Mouse (Mus musculus) liver, postnatal 0 days (tissue): Measurements from ENCODE around the gene Lmna. TPM values are rescaled to one million over a fixed set of nuclear protein-coding genes. Genes with fewer than 3 reads are reported as not detected.

Source experiments
- ATAC-seq: fragments of 200-750 bp; cut with Nextera tagmentation; 2 replicates; pipeline ENCODE4 v1.8.0; 2017; ENCODE audit warnings: mild to moderate bottlenecking, moderate library complexity
- DNase-seq: peaks from one replicate; pipeline ENCODE4 v3.0.0-alpha.2; 2016
- H3K27ac ChIP-seq: fragments of 300-500 bp; sonication (generic); 2 replicates; pipeline ENCODE4 v1.5.1; 2014; ENCODE audit warnings: antibody characterized with exemption, moderate library complexity, mild to moderate bottlenecking, low read depth
- H3K27me3 ChIP-seq: fragments of 300-500 bp; sonication (generic); 2 replicates; pipeline ENCODE4 v1.6.1; 2014; ENCODE audit warnings: low read length, control low read depth, mixed read lengths; ENCODE audit not compliant: insufficient read depth
- H3K36me3 ChIP-seq: fragments of 300-500 bp; sonication (generic); replicated peaks from 2 replicates; pipeline ENCODE4 v1.6.1; 2014; ENCODE audit warnings: mild to moderate bottlenecking, control low read depth, low read length, moderate library complexity, mixed read lengths; ENCODE audit not compliant: insufficient read depth
- H3K4me1 ChIP-seq: fragments of 300-500 bp; sonication (generic); 2 replicates; pipeline ENCODE4 v1.6.1; 2014; ENCODE audit warnings: antibody characterized with exemption, mild to moderate bottlenecking, control low read depth; ENCODE audit not compliant: insufficient read depth
- H3K4me2 ChIP-seq: fragments of 300-500 bp; sonication (generic); 2 replicates; pipeline ENCODE4 v1.6.1; 2014; ENCODE audit warnings: low read depth, mild to moderate bottlenecking, low read length, moderate library complexity, mixed read lengths
- H3K4me3 ChIP-seq: fragments of 300-500 bp; sonication (generic); 2 replicates; pipeline ENCODE4 v1.5.1; 2014; ENCODE audit warnings: low read depth, low read length
- H3K9ac ChIP-seq: fragments of 300-500 bp; sonication (generic); replicated peaks from 2 replicates; pipeline ENCODE4 v1.6.1; 2014; ENCODE audit warnings: mild to moderate bottlenecking, moderate library complexity
- H3K9me3 ChIP-seq: fragments of 300-500 bp; sonication (generic); 2 replicates; pipeline ENCODE4 v1.6.1; 2016; ENCODE audit warnings: mild to moderate bottlenecking, control low read depth, low read length, mixed read lengths
- CTCF ChIP-seq: sonication (generic); IDR thresholded peaks from 2 replicates; pipeline ENCODE4 v1.5.1; 2016; ENCODE audit warnings: antibody characterized with exemption, low read depth
- EP300 ChIP-seq: IDR thresholded peaks from 2 replicates; pipeline ENCODE4 v1.6.1; 2016; ENCODE audit warnings: antibody characterized with exemption, low read depth, mild to moderate bottlenecking
- WGBS: fragments of 180-500 bp; shearing (Covaris S2); extraction: QIAGEN DNeasy Blood & Tissue Kit; methylation state at CpG from one replicate; pipeline ENCODE4 v1.1.7; 2014; ENCODE audit not compliant: insufficient replicate concordance; 5-methylcytosine and 5-hydroxymethylcytosine counted together
- polyA plus RNA-seq: library from polyadenylated mRNA; unstranded; fragments of >200 nt; fragmentation: Nextera tagmentation; extraction: Ambion mirVana; gene quantifications from 2 replicates; pipeline ENCODE4 v1.2.1, GENCODE M21; 2015

The Lmna gene
- polyA plus RNA-seq, 1 experiment from 2014 or later, result 73.4 TPM

DNA sequence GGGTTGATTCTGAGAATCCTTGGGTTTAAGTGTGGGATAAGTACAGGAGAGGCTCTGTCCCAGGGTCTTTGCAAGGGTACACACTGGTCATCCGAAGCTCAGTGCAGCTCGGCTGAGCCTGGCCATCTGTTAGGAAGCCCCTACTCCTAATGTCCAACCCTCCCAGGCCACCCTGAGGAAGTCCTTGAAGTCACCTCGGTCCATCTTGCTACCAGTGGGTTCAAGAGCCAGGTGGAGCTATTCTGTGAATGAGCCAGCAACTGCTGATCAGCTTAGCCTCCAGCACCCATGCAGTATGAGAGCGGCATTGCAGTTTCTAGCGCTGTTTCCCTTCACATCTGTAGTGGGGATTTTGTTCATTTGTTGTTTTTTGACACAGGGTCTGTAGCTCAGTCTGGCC is 30.3 kb upstream of the Lmna start:
- no peak overlapping the region for H3K4me3 ChIP-seq
- DNase-seq (no peak), ATAC-seq (no peak)
- H3K27me3 ChIP-seq, result no peaks in the 10 kb centered on the region
- H3K36me3 ChIP-seq, result no peaks in the 10 kb centered on the region
- H3K4me1 ChIP-seq, result peaks cover 14% of the 10 kb centered on the region
- no peak overlapping the region; the same call in 1 of the 2 replicates for H3K9ac ChIP-seq
- 69% methylated on average over 5 of the region's 5 CpGs for WGBS
- no peak overlapping the region for H3K4me2 ChIP-seq
- H3K27ac ChIP-seq, result no peak overlapping the region
- TF ChIP-seq EP300 (no peak), CTCF (no peak)
- no peaks in the 10 kb centered on the region for H3K9me3 ChIP-seq

DNA sequence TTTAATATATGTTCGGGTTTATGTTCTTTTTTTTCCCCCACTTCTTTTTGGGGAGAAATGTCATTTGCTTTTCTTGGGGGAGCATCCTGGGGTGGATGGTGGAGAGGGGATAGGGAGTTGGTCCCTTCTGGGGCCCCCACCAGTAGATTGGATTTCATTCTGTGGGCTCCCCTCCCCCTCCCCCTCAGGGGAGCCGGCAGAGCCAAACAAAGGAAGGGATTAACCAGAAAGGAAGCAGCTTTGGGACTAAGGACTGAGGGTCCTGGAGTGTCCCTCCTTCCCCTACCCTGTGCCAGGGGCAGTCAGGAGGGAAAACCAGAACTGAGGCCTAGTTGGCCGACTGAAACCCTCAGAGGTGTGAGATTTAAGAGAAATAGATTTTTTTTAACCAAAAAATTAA is 29.6 kb upstream of the Lmna start:
- Histone ChIP-seq H3K4me2 (no peak overlapping the region), H3K36me3 (no peaks in the 10 kb centered on the region), H3K4me1 (peaks cover 14% of the 10 kb centered on the region), H3K27me3 (no peaks in the 10 kb centered on the region), H3K9me3 (no peaks in the 10 kb centered on the region), H3K9ac (no peak overlapping the region), H3K4me3 (no peak overlapping the region), H3K27ac (no peak overlapping the region)
- TF ChIP-seq CTCF (no peak), EP300 (no peak)
- DNase-seq (no peak), ATAC-seq (no peak)
- 62% methylated on average over 3 of the region's 3 CpGs for WGBS

DNA sequence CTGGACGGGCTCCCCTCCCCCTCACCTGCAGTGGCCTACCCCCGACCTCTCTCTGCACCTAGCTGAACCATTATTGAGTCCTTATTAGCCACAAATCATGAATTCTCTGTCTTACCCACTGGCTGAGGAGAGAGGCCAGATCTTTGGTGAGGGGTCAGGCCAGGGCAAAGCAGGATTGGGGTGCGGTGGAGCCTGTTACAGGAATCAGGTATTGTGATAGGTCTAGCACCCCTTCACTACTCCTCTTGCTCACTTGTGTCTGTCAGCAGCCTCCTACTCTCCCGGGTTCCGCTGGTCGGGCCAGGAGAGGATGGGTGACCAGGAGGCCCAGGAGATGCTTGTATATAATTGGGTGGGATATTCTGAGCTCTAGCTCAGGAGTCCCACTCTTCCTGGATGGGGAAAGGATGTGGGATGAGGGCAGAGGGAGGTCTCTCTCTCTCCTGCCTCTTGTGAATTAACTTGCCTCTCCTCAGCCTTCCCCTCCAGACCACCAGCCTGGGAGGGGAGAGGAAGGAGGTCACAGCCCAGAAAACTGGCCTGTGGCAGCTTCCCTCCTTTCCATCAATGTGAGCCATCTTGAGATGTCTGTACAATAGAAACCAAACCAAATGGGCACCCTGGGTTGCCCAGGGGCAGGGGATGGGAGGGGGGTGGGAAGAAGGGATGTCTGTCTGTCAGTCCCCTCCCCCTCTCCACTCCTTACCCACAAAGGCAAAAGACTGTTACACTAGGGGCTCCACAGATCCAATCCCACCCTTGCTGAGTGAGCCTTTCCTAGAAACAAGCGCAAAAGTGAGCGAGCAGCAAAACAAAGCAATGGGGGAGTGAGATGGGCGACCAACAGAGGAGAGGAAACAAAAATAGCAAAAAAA is 28.8 kb upstream of the Lmna start:
- Histone ChIP-seq H3K4me1 (peaks cover 14% of the 10 kb centered on the region), H3K36me3 (no peaks in the 10 kb centered on the region), H3K27ac (no peak overlapping the region), H3K4me2 (no peak overlapping the region), H3K4me3 (no peak overlapping the region), H3K9ac (no peak overlapping the region), H3K27me3 (no peaks in the 10 kb centered on the region), H3K9me3 (no peaks in the 10 kb centered on the region)
- ATAC-seq (no peak), DNase-seq (no peak)
- 82% methylated on average over 9 of the region's 9 CpGs for WGBS
- no peak for TF ChIP-seq EP300

DNA sequence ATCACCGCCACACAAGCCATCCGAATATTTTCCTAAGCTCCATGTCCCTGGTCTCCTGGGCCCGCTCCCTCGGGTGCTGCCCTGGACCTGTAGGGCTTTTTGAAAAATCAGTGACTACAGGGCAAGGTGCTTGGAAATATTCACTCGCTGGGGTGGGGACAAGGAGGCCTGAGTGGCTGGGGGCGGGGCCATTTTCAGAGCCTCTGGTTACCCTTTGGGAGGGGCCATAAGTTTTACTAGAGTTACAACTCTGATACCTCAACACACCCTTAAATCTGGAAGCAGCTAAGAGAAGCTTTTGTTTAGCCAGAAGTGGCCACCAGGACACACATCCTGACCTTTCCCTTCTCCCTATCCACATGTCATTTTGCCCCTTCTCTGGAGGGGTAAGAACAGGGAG is 27.4 kb upstream of the Lmna start:
- peaks cover 9% of the 10 kb centered on the region; the same call in 1 of the 2 replicates for H3K27me3 ChIP-seq
- H3K9ac ChIP-seq, result 0 out of 2 replicates have a peak overlapping the region, but pooled peaks have one; percentile 51
- ATAC-seq, result 0 out of 2 replicates have a peak, but pooled peaks have one; percentile 1
- peak overlapping the region; percentile 78 for H3K4me2 ChIP-seq
- no peak for DNase-seq
- no peaks in the 10 kb centered on the region for H3K36me3 ChIP-seq
- H3K9me3 ChIP-seq, result no peaks in the 10 kb centered on the region
- 84% methylated on average over 6 of the region's 6 CpGs for WGBS
- no peak for TF ChIP-seq CTCF
- no peak for TF ChIP-seq EP300
- peak overlapping the region; percentile 43 for H3K4me3 ChIP-seq
- no peak overlapping the region for H3K27ac ChIP-seq
- H3K4me1 ChIP-seq, result peaks cover 18% of the 10 kb centered on the region

DNA sequence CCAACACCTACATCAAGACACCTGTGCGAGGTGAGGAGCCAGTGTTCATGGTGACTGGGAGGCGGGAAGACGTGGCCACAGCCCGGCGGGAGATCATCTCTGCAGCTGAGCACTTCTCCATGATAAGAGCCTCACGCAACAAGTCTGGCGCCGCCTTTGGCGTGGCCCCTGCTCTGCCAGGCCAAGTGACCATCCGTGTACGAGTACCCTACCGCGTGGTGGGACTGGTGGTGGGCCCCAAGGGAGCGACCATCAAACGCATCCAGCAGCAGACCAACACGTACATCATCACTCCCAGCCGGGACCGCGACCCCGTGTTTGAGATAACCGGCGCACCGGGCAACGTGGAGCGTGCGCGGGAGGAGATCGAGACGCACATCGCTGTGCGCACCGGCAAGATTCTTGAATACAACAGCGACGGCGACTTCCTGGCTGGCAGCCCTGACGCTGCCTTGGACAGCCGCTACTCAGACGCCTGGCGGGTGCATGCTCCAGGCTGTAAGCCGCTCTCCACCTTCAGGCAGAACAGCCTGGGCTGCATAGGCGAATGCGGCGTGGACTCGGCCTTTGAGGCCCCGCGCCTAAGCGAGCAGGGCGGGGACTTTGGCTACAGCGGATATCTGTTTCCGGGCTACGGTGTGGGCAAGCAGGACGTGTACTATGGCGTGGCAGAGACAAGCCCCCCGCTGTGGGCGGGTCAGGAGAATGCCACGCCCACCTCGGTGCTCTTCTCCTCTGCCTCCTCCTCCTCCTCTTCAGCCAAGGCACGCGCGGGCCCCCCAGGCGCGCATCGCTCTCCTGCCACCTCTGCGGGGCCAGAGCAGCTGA is 26.6 kb upstream of the Lmna start:
- Histone ChIP-seq H3K4me2 (peak overlapping the region; percentile 78), H3K9ac (peak overlapping the region; percentile 51), H3K4me3 (peak overlapping the region; percentile 43), H3K36me3 (no peaks in the 10 kb centered on the region), H3K4me1 (peaks cover 22% of the 10 kb centered on the region), H3K27me3 (peaks cover 9% of the 10 kb centered on the region; the same call in 1 of the 2 replicates), H3K9me3 (no peaks in the 10 kb centered on the region), H3K27ac (peak overlapping the region; percentile 17; the same call in 1 of the 2 replicates)
- ATAC-seq (peak; percentile 79), DNase-seq (peak; percentile 80)
- TF ChIP-seq CTCF (no peak), EP300 (no peak)
- 13% methylated on average over 64 of the region's 64 CpGs for WGBS

DNA sequence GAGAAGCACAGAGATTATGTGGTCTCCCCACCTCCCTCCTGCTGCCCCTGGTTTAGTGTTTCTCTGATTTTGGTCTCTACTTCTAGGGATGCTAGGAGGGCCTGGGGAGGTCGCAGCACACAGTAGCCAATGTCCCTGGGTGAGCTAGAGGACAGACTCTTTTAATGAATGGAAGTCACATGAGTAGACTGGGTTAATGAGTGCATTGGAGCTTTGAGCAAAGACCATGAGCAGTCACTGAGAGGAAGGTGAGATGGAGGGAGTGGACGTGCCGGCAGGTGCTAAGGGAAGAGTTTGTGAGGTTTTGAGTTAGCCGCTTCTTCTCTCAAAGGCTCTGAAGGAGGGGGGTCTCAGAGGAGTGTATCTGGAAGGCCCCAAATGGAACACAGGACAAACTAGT is 25.8 kb upstream of the Lmna start:
- Histone ChIP-seq H3K4me1 (peaks cover 26% of the 10 kb centered on the region), H3K9ac (no peak overlapping the region), H3K4me3 (no peak overlapping the region), H3K36me3 (no peaks in the 10 kb centered on the region), H3K27ac (no peak overlapping the region), H3K4me2 (peak overlapping the region; percentile 78; the same call in 1 of the 2 replicates), H3K27me3 (peaks cover 9% of the 10 kb centered on the region; the same call in 1 of the 2 replicates), H3K9me3 (no peaks in the 10 kb centered on the region)
- DNase-seq, result no peak
- TF ChIP-seq EP300 (no peak), CTCF (no peak)
- ATAC-seq, result no peak
- 86% methylated on average over 4 of the region's 4 CpGs for WGBS
